Mouse (Mus musculus): Measurements from ENCODE around the gene Card9.

The Card9 gene

DNA sequence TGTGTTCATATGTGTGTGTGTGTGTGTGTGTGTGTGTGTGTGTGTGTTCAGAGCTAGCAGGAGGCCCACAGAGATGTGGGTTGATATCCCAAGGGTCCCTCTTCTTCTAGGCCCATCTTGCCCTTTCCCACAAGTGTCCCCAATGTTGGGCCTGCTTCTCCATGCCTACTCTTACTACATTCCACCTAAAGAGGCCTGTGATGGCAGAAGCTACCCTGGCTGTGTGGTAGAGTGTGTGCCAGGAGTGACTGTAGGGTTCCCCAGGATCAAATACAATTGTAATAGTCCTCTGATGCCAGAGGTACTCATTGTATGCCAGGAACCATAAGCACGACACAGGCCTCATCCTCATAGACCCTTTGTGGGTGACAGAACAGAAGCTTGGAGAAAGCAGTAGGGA is 47.3 kb downstream of the Card9 start:
- DNase-seq (ENCODE audit: low read depth, low spot score) = no peak
- Histone ChIP-seq H3K27me3 (ENCODE audit: control insufficient read depth, insufficient read depth, low read length, poor library complexity, severe bottlenecking) (no peaks in the 10 kb centered on the region), H3K36me3 (ENCODE audit: control insufficient read depth, insufficient read depth, low read length, poor library complexity, severe bottlenecking) (no peaks in the 10 kb centered on the region)

DNA sequence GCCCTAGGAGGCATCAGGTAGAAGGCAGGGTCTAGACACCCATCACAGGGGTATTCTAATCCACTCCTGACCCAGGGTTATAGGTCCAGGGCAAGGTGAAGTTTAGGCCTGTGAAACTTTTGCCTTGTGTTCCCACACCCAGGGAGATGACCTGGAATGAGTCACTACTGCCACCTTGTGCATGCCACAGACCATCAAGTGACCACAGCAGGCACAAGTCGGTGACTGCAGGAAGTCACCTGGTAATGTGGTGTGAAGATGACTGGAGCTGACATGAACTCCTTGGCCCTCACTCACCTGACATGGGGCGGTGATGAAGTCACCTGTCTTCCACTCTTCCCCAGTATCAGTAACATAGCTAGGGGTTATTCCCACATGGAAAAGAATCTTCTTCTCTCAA is 47.9 kb downstream of the Card9 start:
- peak; percentile 48 for DNase-seq (ENCODE audit: low read depth, low spot score)

DNA sequence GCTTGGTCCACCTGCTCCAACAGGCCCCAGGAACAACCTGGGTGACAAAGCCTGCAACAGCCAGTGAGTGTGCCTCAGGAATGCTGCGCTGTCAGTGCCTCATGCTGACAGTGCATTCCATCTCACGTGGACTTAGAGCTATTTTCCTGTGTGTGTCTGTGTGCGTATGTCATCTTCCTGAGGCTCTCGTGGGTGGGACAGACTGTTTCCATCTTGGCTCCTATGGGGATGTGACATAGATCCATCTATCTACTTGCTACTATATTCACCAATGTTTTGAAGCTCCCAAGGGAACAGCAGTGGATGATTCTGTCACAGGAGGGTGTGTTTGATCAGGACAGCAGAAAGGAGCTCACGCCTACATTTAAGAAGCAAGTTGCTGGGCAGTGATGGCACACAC is 48.8 kb downstream of the Card9 start:
- H3K36me3 ChIP-seq (ENCODE audit: control insufficient read depth, insufficient read depth, low read length, poor library complexity, severe bottlenecking) = no peaks in the 10 kb centered on the region
- H3K27me3 ChIP-seq (ENCODE audit: control insufficient read depth, insufficient read depth, low read length, poor library complexity, severe bottlenecking) = no peaks in the 10 kb centered on the region
- no peak for DNase-seq (ENCODE audit: low read depth, low spot score)

More for the DNA sequence above, 47.9 kb downstream of the Card9 start:
- Histone ChIP-seq H3K36me3 (ENCODE audit: control insufficient read depth, insufficient read depth, low read length, poor library complexity, severe bottlenecking) (no peaks in the 10 kb centered on the region), H3K27me3 (ENCODE audit: control insufficient read depth, insufficient read depth, low read length, poor library complexity, severe bottlenecking) (no peaks in the 10 kb centered on the region)

DNA sequence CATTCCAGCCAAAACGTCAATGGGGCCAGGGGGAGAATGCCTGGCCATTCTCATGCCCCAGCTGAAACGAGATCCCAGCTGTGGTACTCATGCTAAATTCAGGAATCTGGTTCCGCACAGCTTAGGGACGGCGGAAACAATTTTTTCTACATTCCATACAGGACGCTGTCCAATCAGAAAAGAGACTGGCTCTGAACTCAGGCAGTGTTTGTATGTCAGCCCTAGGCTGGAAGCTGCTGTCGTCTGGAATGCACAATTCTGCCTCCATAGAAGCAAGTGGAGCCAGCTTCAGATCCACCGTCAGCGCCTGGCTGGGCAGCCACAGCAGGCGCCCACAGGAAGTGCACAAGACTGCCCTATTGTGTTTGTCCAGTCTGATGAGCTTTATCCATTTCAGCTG is 51.0 kb downstream of the Card9 start:
- Histone ChIP-seq H3K27me3 (ENCODE audit: control insufficient read depth, insufficient read depth, low read length, poor library complexity, severe bottlenecking) (no peaks in the 10 kb centered on the region), H3K36me3 (ENCODE audit: control insufficient read depth, insufficient read depth, low read length, poor library complexity, severe bottlenecking) (no peaks in the 10 kb centered on the region)
- no peak for DNase-seq (ENCODE audit: low read depth, low spot score)

DNA sequence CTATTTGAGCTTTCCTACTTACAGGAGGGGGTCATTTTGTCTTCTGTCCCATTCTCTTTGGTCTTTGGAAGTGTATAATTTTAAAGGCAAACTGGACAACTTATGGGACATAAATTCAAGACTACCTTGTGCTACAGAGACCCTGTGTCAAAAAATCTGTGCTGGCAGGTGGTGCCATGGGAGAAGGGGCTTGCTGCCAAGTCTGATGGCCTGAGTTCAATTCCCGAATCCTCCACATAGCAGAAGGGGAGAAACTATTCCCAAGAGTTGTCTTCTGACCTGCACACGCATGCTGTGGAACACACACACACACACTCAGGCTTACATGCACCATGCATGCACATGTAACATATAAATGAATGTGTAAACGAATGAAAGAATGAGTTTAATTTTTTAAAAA is 54.0 kb downstream of the Card9 start:
- DNase-seq (ENCODE audit: low read depth, low spot score) = no peak
- Histone ChIP-seq H3K27me3 (ENCODE audit: control insufficient read depth, insufficient read depth, low read length, poor library complexity, severe bottlenecking) (no peaks in the 10 kb centered on the region), H3K36me3 (ENCODE audit: control insufficient read depth, insufficient read depth, low read length, poor library complexity, severe bottlenecking) (no peaks in the 10 kb centered on the region)

DNA sequence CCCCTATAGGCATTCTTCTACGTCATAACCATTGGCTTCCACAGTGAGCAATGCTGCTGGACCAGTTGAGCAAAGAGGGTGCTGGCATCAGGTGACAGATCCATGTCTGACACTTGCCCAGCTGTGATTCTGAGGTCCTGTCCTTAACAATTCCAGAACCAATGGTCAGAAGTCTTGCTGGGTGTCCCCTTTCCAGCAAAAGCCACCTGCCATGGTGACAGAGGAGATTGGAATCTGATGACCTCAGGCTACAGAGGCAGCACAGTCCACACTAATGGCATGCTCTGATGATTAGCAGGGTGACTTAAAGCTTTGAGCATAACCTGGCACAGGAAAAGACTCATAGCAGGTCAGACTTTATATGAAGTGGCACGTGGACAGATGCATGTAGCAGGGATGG is 55.2 kb downstream of the Card9 start:
- no peaks in the 10 kb centered on the region for H3K27me3 ChIP-seq (ENCODE audit: control insufficient read depth, insufficient read depth, low read length, poor library complexity, severe bottlenecking)
- H3K36me3 ChIP-seq (ENCODE audit: control insufficient read depth, insufficient read depth, low read length, poor library complexity, severe bottlenecking) = no peaks in the 10 kb centered on the region
- no peak for DNase-seq (ENCODE audit: low read depth, low spot score)

DNA sequence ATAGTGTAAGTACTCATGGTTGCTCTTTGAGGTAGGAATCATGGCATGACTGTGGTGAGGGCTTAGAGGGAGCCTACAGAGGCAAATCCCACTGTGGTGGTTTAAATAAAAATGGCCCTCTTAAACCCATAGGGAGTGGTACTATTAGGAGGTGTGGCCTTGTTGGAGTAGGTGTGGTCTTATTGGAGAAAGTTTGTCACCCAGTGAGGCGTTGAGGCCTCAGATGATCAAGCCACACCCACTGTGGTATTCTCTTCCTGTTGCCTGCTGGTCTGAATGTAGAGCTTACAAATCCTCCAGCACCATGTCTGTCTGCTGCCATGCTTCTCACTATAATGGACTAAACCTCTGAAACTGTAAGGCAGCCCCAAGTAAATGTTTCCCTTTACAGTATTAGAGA is 56.0 kb downstream of the Card9 start:
- DNase-seq (ENCODE audit: low read depth, low spot score) = no peak
- Histone ChIP-seq H3K27me3 (ENCODE audit: control insufficient read depth, insufficient read depth, low read length, poor library complexity, severe bottlenecking) (no peaks in the 10 kb centered on the region), H3K36me3 (ENCODE audit: control insufficient read depth, insufficient read depth, low read length, poor library complexity, severe bottlenecking) (no peaks in the 10 kb centered on the region)
